Mouse (Mus musculus) stomach, embryonic 14.5 days (tissue): ENCODE measurements around the gene Cdh23. TPM values are rescaled to one million over a fixed set of nuclear protein-coding genes. Genes with fewer than 3 reads are reported as not detected.
"Not testable (repeated sequence)": the region's sequence is repeated elsewhere in the genome, so short reads cannot be mapped to it uniquely, and the experiment has no call there.

Experiments
- ATAC-seq: fragments of 200-750 bp; cut with Nextera tagmentation; 2 replicates; pipeline ENCODE4 v1.8.0; 2017; ENCODE audit warnings: low read depth, moderate TSS enrichment; ENCODE audit not compliant: insufficient number of reproducible peaks, insufficient read depth, low FRiP score
- H3K27ac ChIP-seq: fragments of 300-500 bp; sonication (generic); 2 replicates; pipeline ENCODE4 v1.5.1; 2014; ENCODE audit warnings: mild to moderate bottlenecking, low read length, moderate library complexity, mixed read lengths
- H3K27me3 ChIP-seq: fragments of 300-500 bp; sonication (generic); 2 replicates; pipeline ENCODE4 v1.6.1; 2014; ENCODE audit warnings: low read length, control low read depth, mixed read lengths; ENCODE audit not compliant: control insufficient read depth, insufficient read depth
- H3K36me3 ChIP-seq: fragments of 300-500 bp; sonication (generic); 2 replicates; pipeline ENCODE4 v1.6.1; 2014; ENCODE audit warnings: mild to moderate bottlenecking, control low read depth, low read length, moderate library complexity, mixed read lengths; ENCODE audit not compliant: control insufficient read depth, insufficient read depth
- H3K4me1 ChIP-seq: fragments of 300-500 bp; sonication (generic); 2 replicates; pipeline ENCODE4 v1.6.1; 2014; ENCODE audit warnings: low read length, control low read depth, mixed read lengths; ENCODE audit not compliant: control insufficient read depth, insufficient read depth
- H3K4me2 ChIP-seq: fragments of 300-500 bp; sonication (generic); replicated peaks from 2 replicates; pipeline ENCODE4 v1.6.1; 2014; ENCODE audit warnings: low read depth, low read length, control low read depth
- H3K4me3 ChIP-seq: fragments of 300-500 bp; sonication (generic); 2 replicates; pipeline ENCODE4 v1.5.1; 2014; ENCODE audit warnings: low read depth, low read length, control low read depth
- H3K9ac ChIP-seq: fragments of 300-500 bp; sonication (generic); replicated peaks from 2 replicates; pipeline ENCODE4 v1.6.1; 2014; ENCODE audit warnings: low read depth, mild to moderate bottlenecking, control low read depth, low read length, moderate library complexity, mixed read lengths
- H3K9me3 ChIP-seq: fragments of 300-500 bp; sonication (generic); 2 replicates; pipeline ENCODE4 v1.6.1; 2016; ENCODE audit warnings: low read depth, low read length, control low read depth; ENCODE audit not compliant: control insufficient read depth
- WGBS: fragments of 180-500 bp; shearing (Covaris S2); extraction: QIAGEN DNeasy Blood & Tissue Kit; methylation state at CpG from one replicate; pipeline ENCODE4 v1.1.7; 2014; 5-methylcytosine and 5-hydroxymethylcytosine counted together
- polyA plus RNA-seq: library from polyadenylated mRNA; unstranded; fragments of >200 nt; fragmentation: Nextera tagmentation; extraction: Ambion mirVana; gene quantifications from 2 replicates; pipeline ENCODE4 v1.2.1, GENCODE M21; 2014

Gene Cdh23
- 0.71 and 1.4 TPM in 2 replicates for polyA plus RNA-seq

DNA sequence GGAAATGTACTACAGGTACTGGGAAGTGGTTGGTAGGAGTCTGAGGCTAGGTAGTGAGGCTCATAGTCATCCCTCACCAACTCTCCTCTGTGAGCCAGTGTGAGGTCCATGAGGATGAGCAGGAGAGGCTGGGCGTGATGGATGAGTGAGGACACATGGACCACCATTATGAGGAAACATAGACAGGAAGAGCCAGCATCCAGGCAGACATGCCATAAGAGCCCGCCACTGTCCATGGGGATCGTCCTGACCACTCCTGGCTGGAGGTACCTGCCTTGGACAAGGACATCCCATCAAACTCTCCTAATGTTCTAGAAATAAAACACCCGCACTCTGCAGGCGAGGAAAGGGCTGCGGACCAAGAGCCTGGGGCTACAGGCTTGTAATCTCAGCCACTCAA is at the start of gene Cdh23:
TSS of gene Cdh23 (minus strand) at position 101 of the 400 bp plus-strand sequence.
- Histone ChIP-seq H3K27me3 (no peaks in the 10 kb centered on the region), H3K9ac (no peak within 1 kb of the TSS), H3K4me2 (no peak within 1 kb of the TSS), H3K4me3 (no peak within 1 kb of the TSS), H3K36me3 (no peaks in the 10 kb centered on the region), H3K4me1 (no peaks in the 10 kb centered on the region), H3K9me3 (no peaks in the 10 kb centered on the region), H3K27ac (no peak within 1 kb of the TSS)
- 90% methylated on average over 6 of the region's 6 CpGs for whole genome bisulfite sequencing
- no peak for ATAC-seq

DNA sequence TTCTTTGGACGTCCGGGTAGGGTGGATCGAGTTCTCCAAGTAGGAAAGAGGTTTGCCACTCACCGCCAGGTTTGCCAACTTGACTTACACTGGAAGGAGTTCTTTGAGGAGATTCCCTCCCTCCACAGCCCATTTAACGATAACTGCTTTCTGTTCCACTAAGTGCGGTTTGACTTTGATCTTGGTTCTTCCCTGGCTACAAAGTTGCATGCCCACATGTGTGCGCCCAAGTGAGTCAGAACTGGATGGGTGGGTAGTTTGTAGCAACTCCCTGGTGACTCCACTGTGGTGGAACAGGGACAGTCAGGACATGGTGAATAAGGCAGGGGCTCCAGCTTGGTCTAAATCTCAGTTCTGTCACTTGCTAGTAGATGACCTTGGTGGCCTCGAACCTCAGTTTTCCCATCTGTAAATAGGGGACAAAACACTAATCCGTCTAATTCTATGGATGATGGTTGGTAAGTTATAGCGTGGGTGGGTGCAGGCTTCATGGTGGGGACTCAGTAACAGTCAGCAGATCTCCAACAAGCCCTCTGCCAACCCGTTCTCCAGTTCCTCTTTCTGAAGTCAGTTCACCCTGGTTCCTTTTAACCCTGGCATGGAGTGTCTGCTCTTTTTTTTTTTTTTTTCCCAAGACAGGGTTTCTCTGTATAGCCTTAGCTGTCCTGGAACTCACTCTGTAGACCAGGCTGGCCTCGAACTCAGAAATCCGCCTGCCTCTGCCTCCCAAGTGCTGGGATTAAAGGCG is 48.4 kb upstream of the Cdh23 start:
- Histone ChIP-seq H3K36me3 (peaks cover 6% of the 10 kb centered on the region; the same call in 1 of the 2 replicates), H3K9ac (no peak overlapping the region), H3K27me3 (no peaks in the 10 kb centered on the region), H3K4me1 (no peaks in the 10 kb centered on the region), H3K4me2 (no peak overlapping the region), H3K4me3 (no peak overlapping the region), H3K27ac (no peak overlapping the region), H3K9me3 (no peaks in the 10 kb centered on the region)
- no peak for ATAC-seq
- WGBS = 92% methylated on average over 13 of the region's 14 CpGs

DNA sequence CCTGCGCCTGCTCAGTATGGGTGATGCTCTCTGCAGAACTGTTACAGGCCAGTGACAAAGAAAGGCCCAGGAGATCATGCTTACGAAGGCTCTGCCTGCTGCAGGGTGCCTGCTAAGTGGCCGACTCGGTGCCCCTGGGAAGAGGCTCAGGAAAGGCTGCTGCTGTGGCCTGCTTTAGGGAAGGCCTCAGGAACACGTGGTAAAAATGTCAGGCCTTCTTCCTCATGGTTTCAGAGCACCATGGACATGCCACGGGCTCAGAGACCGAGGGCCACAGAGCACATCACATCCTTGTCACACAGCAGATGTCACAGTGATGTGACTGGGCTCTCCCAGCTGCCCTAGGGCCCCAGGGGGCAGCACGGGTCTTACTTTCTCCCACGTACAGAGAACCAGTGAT is 47.4 kb upstream of the Cdh23 start:
- H3K36me3 ChIP-seq = 0 out of 2 replicates have a peak, but pooled peaks cover 4% of the 10 kb centered on the region
- H3K4me3 ChIP-seq = no peak overlapping the region
- ATAC-seq = no peak
- H3K4me2 ChIP-seq = no peak overlapping the region
- H3K27ac ChIP-seq = no peak overlapping the region
- no peaks in the 10 kb centered on the region for H3K4me1 ChIP-seq
- no peaks in the 10 kb centered on the region for H3K9me3 ChIP-seq
- no peaks in the 10 kb centered on the region for H3K27me3 ChIP-seq
- no peak overlapping the region for H3K9ac ChIP-seq
- 69% methylated on average over 9 of the region's 9 CpGs for WGBS

DNA sequence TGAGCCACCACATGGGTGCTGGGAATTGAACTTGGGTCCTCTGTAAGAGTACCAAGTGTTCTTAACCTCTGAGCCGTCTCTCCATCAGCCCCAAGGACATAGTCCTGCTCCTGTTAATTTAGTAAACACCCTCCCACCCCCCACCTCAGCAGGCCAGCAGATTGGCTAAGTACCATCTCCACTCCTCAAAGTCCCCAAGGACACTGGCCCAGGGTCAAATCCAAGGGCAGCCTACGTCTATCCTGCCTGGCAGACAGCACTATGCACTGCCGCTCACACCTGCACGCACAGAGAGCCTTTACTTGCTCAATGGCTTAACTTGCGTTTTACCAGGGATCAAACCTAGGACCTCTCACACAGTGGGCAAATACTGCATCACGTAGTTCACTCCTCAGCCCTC is 46.7 kb upstream of the Cdh23 start:
- no peak overlapping the region for H3K4me3 ChIP-seq
- ATAC-seq = no peak

DNA sequence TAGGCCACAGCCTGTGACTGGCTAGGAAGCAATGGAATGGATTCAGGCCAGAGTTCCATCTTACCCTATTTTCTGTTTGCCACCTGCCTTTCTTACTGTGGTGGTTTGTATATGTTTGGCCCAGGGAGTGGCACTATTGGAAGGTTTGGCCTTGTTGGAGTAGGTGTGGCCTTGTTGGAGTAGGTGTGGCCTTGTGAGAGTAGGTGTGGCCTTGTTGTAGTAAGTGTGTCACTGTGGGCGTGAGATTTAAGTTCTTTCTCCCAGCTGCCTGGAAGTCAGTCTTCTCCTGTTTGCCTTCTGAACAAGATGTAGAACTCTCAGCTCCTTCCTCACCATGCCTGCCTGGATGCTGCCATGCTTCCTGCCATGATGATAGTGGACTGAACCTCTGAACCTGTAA is 46.0 kb upstream of the Cdh23 start:
- WGBS = 86% methylated on average over 1 of the region's 1 CpGs
- not testable (repeated sequence) for H3K9ac ChIP-seq, H3K4me1 ChIP-seq, H3K27me3 ChIP-seq, H3K4me3 ChIP-seq, H3K36me3 ChIP-seq, H3K4me2 ChIP-seq, ATAC-seq, H3K27ac ChIP-seq, H3K9me3 ChIP-seq

More for the DNA sequence above, 46.7 kb upstream of the Cdh23 start:
- no peak overlapping the region for H3K4me2 ChIP-seq
- 71% methylated on average over 6 of the region's 6 CpGs for whole genome bisulfite sequencing
- H3K36me3 ChIP-seq = 0 out of 2 replicates have a peak, but pooled peaks cover 4% of the 10 kb centered on the region
- H3K9me3 ChIP-seq = no peaks in the 10 kb centered on the region
- no peaks in the 10 kb centered on the region for H3K27me3 ChIP-seq
- no peaks in the 10 kb centered on the region for H3K4me1 ChIP-seq
- no peak overlapping the region for H3K27ac ChIP-seq
- no peak overlapping the region for H3K9ac ChIP-seq

DNA sequence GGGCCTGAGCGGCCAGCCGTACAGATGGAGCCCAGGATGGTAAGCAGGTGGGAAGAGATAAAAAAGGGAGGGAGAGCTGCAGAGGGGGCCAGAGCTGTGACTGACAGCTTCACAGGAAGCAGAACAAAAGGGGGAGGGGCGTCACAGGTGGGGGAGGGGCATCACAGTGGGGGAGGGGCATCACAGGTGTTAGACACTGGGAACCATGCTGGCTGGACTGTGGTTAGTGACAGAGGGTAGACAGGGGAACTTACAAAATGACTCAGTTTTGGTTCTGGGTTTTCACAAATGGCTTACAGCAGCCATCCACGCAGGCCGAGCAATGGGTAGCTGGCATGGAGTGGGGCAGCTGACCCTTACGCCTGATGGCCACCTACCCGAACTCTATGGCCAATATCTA is 45.1 kb upstream of the Cdh23 start:
- WGBS = 78% methylated on average over 7 of the region's 7 CpGs
- ATAC-seq = no peak
- no peaks in the 10 kb centered on the region for H3K27me3 ChIP-seq
- H3K4me1 ChIP-seq = no peaks in the 10 kb centered on the region
- no peak overlapping the region for H3K27ac ChIP-seq
- H3K4me3 ChIP-seq = no peak overlapping the region
- no peak overlapping the region for H3K9ac ChIP-seq
- H3K36me3 ChIP-seq = no peaks in the 10 kb centered on the region
- H3K9me3 ChIP-seq = no peaks in the 10 kb centered on the region
- H3K4me2 ChIP-seq = no peak overlapping the region

DNA sequence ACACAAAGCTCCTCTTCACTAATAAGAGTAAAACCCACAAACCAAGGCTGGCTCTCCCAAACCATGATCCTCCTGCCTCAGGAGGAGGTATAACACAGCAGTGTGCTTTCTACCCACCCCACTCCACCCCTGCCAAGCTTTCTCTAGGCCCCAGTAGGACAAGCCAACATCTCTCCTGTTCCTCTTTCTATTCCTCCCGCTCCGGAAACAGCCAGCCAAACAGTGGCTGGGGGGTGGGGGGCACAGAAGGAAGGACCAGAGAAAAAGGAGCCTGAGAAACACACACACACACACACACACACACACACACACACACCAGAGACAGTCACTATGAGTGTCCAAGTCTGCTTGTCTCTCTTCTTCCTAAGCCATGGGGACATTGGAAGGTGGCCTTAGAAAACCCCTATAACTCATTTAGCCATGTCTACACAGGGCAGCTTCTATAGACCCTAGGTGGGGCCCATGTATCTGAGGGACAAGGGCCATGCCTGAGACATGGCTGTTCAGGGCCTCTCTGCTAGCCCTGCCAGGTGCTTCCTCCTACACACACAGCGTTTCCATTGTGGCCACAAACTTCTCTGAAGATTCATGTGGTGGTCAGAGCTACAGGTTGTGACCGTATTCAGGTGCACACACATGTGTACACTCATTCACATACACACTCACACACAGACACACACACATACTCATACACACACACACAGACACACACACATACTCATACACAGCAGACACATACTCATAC is 43.5 kb upstream of the Cdh23 start:
- ATAC-seq = no peak
- H3K4me3 ChIP-seq = no peak overlapping the region
- H3K4me2 ChIP-seq = no peak overlapping the region
- no peaks in the 10 kb centered on the region for H3K9me3 ChIP-seq
- no peaks in the 10 kb centered on the region for H3K36me3 ChIP-seq
- no peaks in the 10 kb centered on the region for H3K27me3 ChIP-seq
- 94% methylated on average over 4 of the region's 4 CpGs for WGBS
- no peaks in the 10 kb centered on the region for H3K4me1 ChIP-seq
- H3K9ac ChIP-seq = no peak overlapping the region
- H3K27ac ChIP-seq = no peak overlapping the region

DNA sequence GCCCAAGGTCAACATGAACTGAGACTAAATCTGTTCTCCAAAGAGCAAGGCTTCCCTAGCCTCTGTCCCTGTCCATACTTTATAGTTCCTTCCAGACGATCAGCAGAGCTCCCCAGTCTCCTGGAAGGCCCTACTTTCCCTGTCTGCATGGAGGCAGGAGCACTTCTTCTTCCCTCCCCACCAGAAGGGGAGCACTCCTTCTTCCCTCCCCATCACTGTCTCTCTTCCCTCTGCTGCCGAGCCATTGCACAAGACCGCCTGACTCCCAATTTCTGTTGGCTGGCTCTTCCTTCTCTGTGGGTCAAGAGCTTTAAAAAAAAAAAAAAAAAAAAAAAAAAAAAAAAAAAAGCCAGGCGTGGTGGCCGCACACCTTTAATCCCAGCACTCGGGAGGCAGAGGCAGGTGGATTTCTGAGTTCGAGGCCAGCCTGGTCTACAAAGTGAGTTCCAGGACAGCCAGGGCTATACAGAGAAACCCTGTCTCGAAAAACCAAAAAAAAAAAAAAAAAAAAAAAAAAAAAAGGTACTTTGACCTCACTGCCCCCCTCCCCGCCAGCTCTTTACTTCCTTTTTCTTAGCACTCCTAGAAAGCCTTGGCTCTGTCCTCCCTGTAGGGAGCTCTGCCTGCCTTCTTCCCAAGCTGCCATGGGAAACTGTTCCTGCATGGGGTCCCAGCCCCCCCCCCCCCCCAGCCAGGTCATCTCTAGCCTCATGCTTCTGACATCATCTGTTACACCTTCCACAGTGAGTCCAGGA is 41.8 kb upstream of the Cdh23 start:
- ATAC-seq = no peak
- Histone ChIP-seq H3K4me3 (no peak overlapping the region), H3K36me3 (no peaks in the 10 kb centered on the region), H3K27me3 (no peaks in the 10 kb centered on the region), H3K27ac (no peak overlapping the region), H3K9me3 (no peaks in the 10 kb centered on the region), H3K9ac (no peak overlapping the region), H3K4me2 (no peak overlapping the region), H3K4me1 (no peaks in the 10 kb centered on the region)
- 77% methylated on average over 4 of the region's 9 CpGs for WGBS
